Mouse (Mus musculus): ENCODE results near the gene Polr2l.
A peak's percentile ranks its signal among the peaks of the same experiment; 100 is the strongest.
"Not testable (repeated sequence)": the region's sequence is repeated elsewhere in the genome, so short reads cannot be mapped to it uniquely, and the experiment has no call there.

Polr2l gene

GRCm38 (mm10) chr7:141451928-141452327, 23.0 kb downstream of the Polr2l start:
- no peak for DNase-seq (ENCODE audit: low spot score in 2 of 2)

- peak; percentile 93 to 94 for DNase-seq (ENCODE audit: low spot score in 2 of 2)
Observed at GRCm38 (mm10) chr7:141447110-141447991, 27.6 kb downstream of the Polr2l start, which contains the start of gene Rplp2. TSS of gene Rplp2 (plus strand) at chr7:141447370.

- not testable (repeated sequence) for DNase-seq (ENCODE audit: low spot score in 2 of 2)
Observed at GRCm38 (mm10) chr7:141446374-141446773, 28.6 kb downstream of the Polr2l start.

- peak; percentile 58 to 70 for DNase-seq (ENCODE audit: low spot score in 2 of 2)
Observed at GRCm38 (mm10) chr7:141443828-141444237, 31.1 kb downstream of the Polr2l start, which contains the start of gene Pidd1. TSS of gene Pidd1 (minus strand) at chr7:141444025.

GRCm38 (mm10) chr7:141443081-141443821, 31.7 kb downstream of the Polr2l start:
- no peak for DNase-seq (ENCODE audit: low spot score in 2 of 2)

GRCm38 (mm10) chr7:141442199-141442598, 32.7 kb downstream of the Polr2l start:
- DNase-seq (ENCODE audit: low spot score in 2 of 2) = no peak

- no peak for DNase-seq (ENCODE audit: low spot score in 2 of 2)
Observed at GRCm38 (mm10) chr7:141441460-141441859, 33.5 kb downstream of the Polr2l start.

- no peak for DNase-seq (ENCODE audit: low spot score in 2 of 2)
Observed at GRCm38 (mm10) chr7:141440613-141441012, 34.3 kb downstream of the Polr2l start.

- no peak for DNase-seq (ENCODE audit: low spot score in 2 of 2)
Observed at GRCm38 (mm10) chr7:141439811-141440210, 35.1 kb downstream of the Polr2l start.

- DNase-seq (ENCODE audit: low spot score in 2 of 2) = no peak
Observed at GRCm38 (mm10) chr7:141439140-141439679, 35.7 kb downstream of the Polr2l start.

GRCm38 (mm10) chr7:141438201-141438968, 36.5 kb downstream of the Polr2l start:
- no peak for DNase-seq (ENCODE audit: low spot score in 2 of 2)

- peak; percentile 81 for DNase-seq (ENCODE audit: low spot score in 2 of 2)
Observed at GRCm38 (mm10) chr7:141437178-141438120, 37.5 kb downstream of the Polr2l start, which contains the start of gene Slc25a22. TSS of gene Slc25a22 (minus strand) at chr7:141437892.

GRCm38 (mm10) chr7:141436523-141436892, 38.4 kb downstream of the Polr2l start:
- no peak for DNase-seq (ENCODE audit: low spot score in 2 of 2)

GRCm38 (mm10) chr7:141435856-141436522, 38.9 kb downstream of the Polr2l start:
- no peak for DNase-seq (ENCODE audit: low spot score in 2 of 2)

- DNase-seq (ENCODE audit: low spot score in 2 of 2) = peak; percentile 60 to 75
Observed at GRCm38 (mm10) chr7:141435129-141435855, 39.6 kb downstream of the Polr2l start.

GRCm38 (mm10) chr7:141434464-141434863, 40.5 kb downstream of the Polr2l start:
- no peak for DNase-seq (ENCODE audit: low spot score in 2 of 2)

GRCm38 (mm10) chr7:141433517-141434400, 41.2 kb downstream of the Polr2l start:
- no peak for DNase-seq (ENCODE audit: low spot score in 2 of 2)
